Mouse (Mus musculus): ENCODE results near the gene Cntrob. TPM values are rescaled to one million over a fixed set of nuclear protein-coding genes. Genes with fewer than 3 reads are reported as not detected.
A peak's percentile ranks its signal among the peaks of the same experiment; 100 is the strongest.

Cntrob gene
- polyA plus RNA-seq, 1 experiment: 16.8 TPM

DNA sequence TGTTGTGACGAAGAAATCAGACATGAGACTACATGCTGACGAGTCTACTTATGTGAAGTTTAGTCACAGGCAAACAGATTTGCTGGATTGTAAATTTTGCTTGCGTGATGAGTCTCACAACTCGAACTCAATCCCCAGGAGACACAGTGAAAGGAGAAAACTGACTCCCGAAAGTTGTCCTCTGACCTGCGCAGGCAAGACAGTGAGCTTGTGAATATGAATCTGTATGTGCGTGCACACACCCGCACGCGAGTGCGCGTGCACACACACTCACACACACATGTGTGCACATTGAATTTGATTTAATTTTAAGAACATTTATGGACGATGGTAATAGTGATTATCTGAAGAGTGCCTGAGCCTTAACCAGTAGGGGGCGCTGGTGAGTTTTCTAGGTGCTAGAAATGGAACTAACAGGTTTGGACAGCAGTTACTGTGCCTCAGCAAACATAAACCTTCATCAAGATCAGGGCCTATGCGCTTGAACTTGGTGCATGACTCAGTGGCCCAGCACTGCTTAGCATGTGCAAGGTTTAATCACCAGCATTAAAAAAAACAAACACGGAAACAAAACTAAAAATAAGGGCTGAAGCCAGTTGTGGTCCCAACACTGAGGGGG lies 51.3 kb downstream of the Cntrob start:
- Histone ChIP-seq H3K4me1 (ENCODE audit: control insufficient read depth, insufficient read depth, low read length) (peaks cover 8% of the 10 kb centered on the region), H3K27ac (ENCODE audit: insufficient read depth, low read depth, low read length) (no peak overlapping the region), H3K4me3 (ENCODE audit: insufficient read depth, low read length) (no peak overlapping the region)
- TF ChIP-seq CTCF (IDR thresholded peaks at IDR 0.05; ENCODE audit: low read depth, low read length) (peak; percentile 53), POLR2A (IDR thresholded peaks at IDR 0.05; ENCODE audit: borderline replicate concordance, low read depth, low read length) (no peak)

DNA sequence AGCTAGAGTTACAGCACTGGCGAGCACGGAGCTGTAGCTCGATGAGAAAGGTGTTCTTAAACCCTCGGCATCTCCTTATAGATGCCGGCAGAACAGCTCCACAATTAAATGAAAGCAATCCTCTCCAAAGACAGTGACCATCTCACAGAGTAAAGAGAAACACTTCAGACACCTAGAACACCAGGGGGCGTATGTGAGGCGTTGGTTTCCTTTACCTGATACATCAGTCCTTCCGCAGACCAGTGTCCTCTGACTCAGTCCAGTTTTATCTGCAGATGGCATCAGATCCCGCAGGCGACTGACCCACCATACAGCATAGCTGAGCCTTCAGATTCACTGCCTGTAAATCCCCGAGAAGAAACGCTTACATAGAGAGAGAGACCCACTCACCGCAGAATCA lies 54.0 kb downstream of the Cntrob start:
- Histone ChIP-seq H3K4me3 (ENCODE audit: insufficient read depth, low read length) (no peak overlapping the region), H3K4me1 (ENCODE audit: control insufficient read depth, insufficient read depth, low read length) (peaks cover 13% of the 10 kb centered on the region), H3K27ac (ENCODE audit: insufficient read depth, low read depth, low read length) (no peak overlapping the region)
- TF ChIP-seq CTCF (IDR thresholded peaks at IDR 0.05; ENCODE audit: low read depth, low read length): peak; percentile 48
- TF ChIP-seq POLR2A (IDR thresholded peaks at IDR 0.05; ENCODE audit: borderline replicate concordance, low read depth, low read length): no peak

GRCm38 (mm10) chr11:69268100-69268499 lies 55.5 kb downstream of the Cntrob start:
- no peak overlapping the region for H3K27ac ChIP-seq (ENCODE audit: insufficient read depth, low read depth, low read length)
- peaks cover 13% of the 10 kb centered on the region for H3K4me1 ChIP-seq (ENCODE audit: control insufficient read depth, insufficient read depth, low read length)
- H3K4me3 ChIP-seq (ENCODE audit: insufficient read depth, low read length): no peak overlapping the region
- TF ChIP-seq CTCF (IDR thresholded peaks at IDR 0.05; ENCODE audit: low read depth, low read length): no peak
- no peak for TF ChIP-seq POLR2A (IDR thresholded peaks at IDR 0.05; ENCODE audit: borderline replicate concordance, low read depth, low read length)

DNA sequence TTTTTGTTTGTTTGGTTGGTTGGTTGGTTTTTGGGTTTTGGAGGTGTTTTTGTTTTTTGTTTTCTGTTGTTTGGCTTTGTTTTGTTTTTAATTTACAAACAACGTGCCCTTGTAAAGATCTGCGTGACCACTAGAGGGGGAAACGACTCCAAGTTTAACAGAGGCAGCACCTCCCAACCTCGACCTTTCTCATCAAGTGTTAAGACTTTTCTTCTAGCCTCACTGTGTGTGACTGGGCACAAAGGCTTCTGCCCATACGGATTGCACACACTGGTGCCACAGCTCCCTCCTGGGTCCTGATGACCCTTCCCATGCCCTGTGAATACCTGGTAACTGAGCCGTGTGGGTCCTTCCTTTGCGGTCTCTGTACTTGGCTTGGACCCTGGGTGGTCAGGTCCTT lies 56.2 kb downstream of the Cntrob start:
- TF ChIP-seq CTCF (IDR thresholded peaks at IDR 0.05; ENCODE audit: low read depth, low read length): peak; percentile 21; the same call in 1 of the 2 replicates
- no peak for TF ChIP-seq POLR2A (IDR thresholded peaks at IDR 0.05; ENCODE audit: borderline replicate concordance, low read depth, low read length)
- H3K4me1 ChIP-seq (ENCODE audit: control insufficient read depth, insufficient read depth, low read length): peaks cover 13% of the 10 kb centered on the region

DNA sequence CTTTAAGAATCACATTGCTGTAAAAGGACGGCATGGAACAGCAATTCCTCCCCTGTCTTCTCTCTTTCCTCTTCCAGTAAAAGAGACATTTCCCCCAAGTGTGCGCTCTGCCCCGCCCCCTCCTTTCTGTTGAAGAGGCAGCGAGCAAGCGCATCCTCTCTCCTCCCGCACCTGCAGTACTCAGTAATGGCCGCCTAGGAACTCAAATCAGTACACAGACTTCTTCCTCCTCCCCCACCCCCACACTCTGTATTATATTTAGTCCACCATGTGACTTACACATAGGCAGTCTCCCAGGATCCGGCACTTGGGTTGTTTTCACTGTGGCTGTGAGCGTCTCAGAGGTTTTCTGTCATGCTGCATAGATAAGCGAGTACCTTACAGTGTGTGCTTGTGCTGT lies 57.3 kb downstream of the Cntrob start:
- peak overlapping the region; percentile 69 for H3K27ac ChIP-seq (ENCODE audit: insufficient read depth, low read depth, low read length)
- no peak for TF ChIP-seq POLR2A (IDR thresholded peaks at IDR 0.05; ENCODE audit: borderline replicate concordance, low read depth, low read length)
- no peak for TF ChIP-seq CTCF (IDR thresholded peaks at IDR 0.05; ENCODE audit: low read depth, low read length)
- H3K4me3 ChIP-seq (ENCODE audit: insufficient read depth, low read length): peak overlapping the region; percentile 10; the same call in 1 of the 2 replicates
- peaks cover 20% of the 10 kb centered on the region for H3K4me1 ChIP-seq (ENCODE audit: control insufficient read depth, insufficient read depth, low read length)

More for the DNA sequence above, 56.2 kb downstream of the Cntrob start:
- Histone ChIP-seq H3K4me3 (ENCODE audit: insufficient read depth, low read length) (no peak overlapping the region), H3K27ac (ENCODE audit: insufficient read depth, low read depth, low read length) (no peak overlapping the region)

- TF ChIP-seq CTCF (IDR thresholded peaks at IDR 0.05; ENCODE audit: low read depth, low read length): no peak
- no peak for TF ChIP-seq POLR2A (IDR thresholded peaks at IDR 0.05; ENCODE audit: borderline replicate concordance, low read depth, low read length)
- 0 out of 2 replicates have a peak overlapping the region, but pooled peaks have one; percentile 69 for H3K27ac ChIP-seq (ENCODE audit: insufficient read depth, low read depth, low read length)
- H3K4me1 ChIP-seq (ENCODE audit: control insufficient read depth, insufficient read depth, low read length): peaks cover 29% of the 10 kb centered on the region
- no peak overlapping the region for H3K4me3 ChIP-seq (ENCODE audit: insufficient read depth, low read length)
Observed at GRCm38 (mm10) chr11:69265410-69265809, 58.2 kb downstream of the Cntrob start.

GRCm38 (mm10) chr11:69264276-69264675 lies 59.3 kb downstream of the Cntrob start:
- no peak overlapping the region for H3K27ac ChIP-seq (ENCODE audit: insufficient read depth, low read depth, low read length)
- H3K4me3 ChIP-seq (ENCODE audit: insufficient read depth, low read length): no peak overlapping the region
- H3K4me1 ChIP-seq (ENCODE audit: control insufficient read depth, insufficient read depth, low read length): peaks cover 39% of the 10 kb centered on the region
- TF ChIP-seq CTCF (IDR thresholded peaks at IDR 0.05; ENCODE audit: low read depth, low read length) (no peak), POLR2A (IDR thresholded peaks at IDR 0.05; ENCODE audit: borderline replicate concordance, low read depth, low read length) (no peak)

DNA sequence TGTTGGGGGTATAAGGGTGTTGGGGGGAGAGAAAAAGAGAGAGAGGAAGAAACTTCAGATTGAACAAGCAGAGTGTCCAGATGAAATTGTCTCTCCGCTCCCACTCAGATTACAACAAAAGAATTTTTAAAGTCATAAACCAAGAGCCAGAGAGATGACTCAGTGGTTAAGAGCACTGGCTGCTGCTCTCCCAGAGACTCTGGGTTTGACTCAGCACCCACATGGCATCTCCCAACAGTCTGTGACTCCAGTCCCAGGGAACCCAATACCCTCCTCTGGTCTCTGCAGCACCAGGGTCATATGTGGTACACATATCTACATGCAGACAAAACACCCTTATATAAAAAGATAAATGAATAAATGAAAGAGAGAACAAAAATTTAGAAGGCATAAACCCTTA lies 63.5 kb downstream of the Cntrob start:
- H3K27ac ChIP-seq (ENCODE audit: insufficient read depth, low read depth, low read length): peak overlapping the region; percentile 92
- H3K4me3 ChIP-seq (ENCODE audit: insufficient read depth, low read length): no peak overlapping the region
- H3K4me1 ChIP-seq (ENCODE audit: control insufficient read depth, insufficient read depth, low read length): peaks cover 29% of the 10 kb centered on the region
- TF ChIP-seq POLR2A (IDR thresholded peaks at IDR 0.05; ENCODE audit: borderline replicate concordance, low read depth, low read length) (no peak), CTCF (IDR thresholded peaks at IDR 0.05; ENCODE audit: low read depth, low read length) (no peak)

- Histone ChIP-seq H3K4me1 (ENCODE audit: control insufficient read depth, insufficient read depth, low read length) (peaks cover 29% of the 10 kb centered on the region), H3K27ac (ENCODE audit: insufficient read depth, low read depth, low read length) (no peak overlapping the region), H3K4me3 (ENCODE audit: insufficient read depth, low read length) (no peak overlapping the region)
- TF ChIP-seq POLR2A (IDR thresholded peaks at IDR 0.05; ENCODE audit: borderline replicate concordance, low read depth, low read length) (no peak), CTCF (IDR thresholded peaks at IDR 0.05; ENCODE audit: low read depth, low read length) (peak; percentile 75; the same call in 1 of the 2 replicates)
Observed at GRCm38 (mm10) chr11:69258287-69258686, 65.3 kb downstream of the Cntrob start.

GRCm38 (mm10) chr11:69257807-69258206 lies 65.8 kb downstream of the Cntrob start:
- TF ChIP-seq CTCF (IDR thresholded peaks at IDR 0.05; ENCODE audit: low read depth, low read length) (no peak), POLR2A (IDR thresholded peaks at IDR 0.05; ENCODE audit: borderline replicate concordance, low read depth, low read length) (no peak)
- peaks cover 29% of the 10 kb centered on the region for H3K4me1 ChIP-seq (ENCODE audit: control insufficient read depth, insufficient read depth, low read length)
- peak overlapping the region; percentile 17; the same call in 1 of the 2 replicates for H3K27ac ChIP-seq (ENCODE audit: insufficient read depth, low read depth, low read length)
- no peak overlapping the region for H3K4me3 ChIP-seq (ENCODE audit: insufficient read depth, low read length)

Measured in bone marrow macrophage, adult 2 months (primary cell).